Mouse (Mus musculus) left cerebral cortex, adult 8-10 months (tissue): ENCODE measurements at regions not wholly inside any gene's neighbourhood (a gene's known extent, or its start where the extent isn't known, plus 50 kb on each side); places are given as distances from the start of the nearest gene placed in this dataset.
"Not testable (repeated sequence)": the region's sequence is repeated elsewhere in the genome, so short reads cannot be mapped to it uniquely, and the experiment has no call there.

Experiments
- DNase-seq, 2 experiments: peaks; one replicate each; pipeline ENCODE4 v3.0.0; 2022; ENCODE audit warnings: low spot score in 2 of 2

GRCm38 (mm10) chr12:20415397-20415796 lies 461.1 kb downstream of the Gm21863 start:
- not testable (repeated sequence) for DNase-seq

- DNase-seq, result not testable (repeated sequence)
Observed at GRCm38 (mm10) chr12:20426359-20426758, 472.1 kb downstream of the Gm21863 start.

DNA sequence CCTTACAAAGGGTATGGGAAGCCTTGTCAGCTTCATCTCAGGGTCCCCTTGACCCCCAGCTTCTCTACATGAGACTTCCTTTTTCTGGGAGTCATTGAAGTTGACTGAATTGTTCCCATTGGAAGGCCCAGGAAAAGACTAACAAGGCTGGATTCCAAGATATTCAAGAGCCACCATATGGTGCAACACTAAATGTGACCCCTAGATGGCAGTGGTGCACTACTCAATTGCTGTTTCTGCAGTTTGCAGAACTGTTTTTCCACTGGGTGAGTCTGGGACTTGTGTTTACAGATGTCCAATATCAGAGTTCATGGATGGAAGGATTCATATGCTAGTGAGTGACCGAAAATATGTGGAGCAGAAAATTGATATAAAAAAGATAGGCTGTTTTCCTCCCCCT lies 510.3 kb downstream of the Gm21863 start:
- DNase-seq, result peak in 1 of 2 experiments; percentile 6
